In genomic region chr16:5431111-5431510, GRCm38 (mm10) we compare ENCODE assay signal across 10 mouse cellular contexts.
DNase-seq lines count a peak whose midpoint lies in the region; ATAC-seq and TF ChIP-seq lines count a peak whose summit lies in the region.
"Had no signal": no experiment of that assay in that cellular context is flagged by ENCODE, and none has a peak within 500 bp of the region (broad histone marks: within the 10 kb centered on the region; RNA-seq: fewer than 3 reads in every experiment).

No protein-coding gene starts in this region.

- H3K4me3 ChIP-seq in midbrain, postnatal 0 days (ENCODE audit: low read depth, low read length) = no peak overlapping the region
- no peak overlapping the region for H3K4me3 ChIP-seq in midbrain, embryonic 13.5 days (replicated peaks)
- H3K4me3 ChIP-seq in kidney, embryonic 14.5 days (ENCODE audit: low read length) = no peak overlapping the region
- H3K4me3 ChIP-seq: embryonic facial prominence, embryonic 15.5 days; left cerebral cortex, adult 2 months had no signal

- H3K4me1 ChIP-seq in midbrain, postnatal 0 days (ENCODE audit: insufficient read depth, low read length) = no peaks in the 10 kb centered on the region
- H3K4me1 ChIP-seq in midbrain, embryonic 13.5 days (replicated peaks) = no peaks in the 10 kb centered on the region
- no peaks in the 10 kb centered on the region for H3K4me1 ChIP-seq in kidney, embryonic 14.5 days (ENCODE audit: control insufficient read depth, insufficient read depth, low read length)
- H3K4me1 ChIP-seq: embryonic facial prominence, embryonic 15.5 days had no signal

- no peak overlapping the region for H3K27ac ChIP-seq in midbrain, postnatal 0 days (ENCODE audit: low read depth, low read length)
- H3K27ac ChIP-seq in midbrain, embryonic 13.5 days = no peak overlapping the region
- no peak overlapping the region for H3K27ac ChIP-seq in kidney, embryonic 14.5 days (ENCODE audit: low read depth, low read length)
- H3K27ac ChIP-seq: embryonic facial prominence, embryonic 15.5 days; left cerebral cortex, adult 2 months had no signal

- no peak overlapping the region for H3K9ac ChIP-seq in midbrain, postnatal 0 days (replicated peaks; ENCODE audit: low read length, poor library complexity, severe bottlenecking)
- H3K9ac ChIP-seq in midbrain, embryonic 13.5 days (replicated peaks) = no peak overlapping the region
- no peak overlapping the region for H3K9ac ChIP-seq in kidney, embryonic 14.5 days (ENCODE audit: low read depth, low read length)
- H3K9ac ChIP-seq: embryonic facial prominence, embryonic 15.5 days had no signal

- H3K27me3 ChIP-seq in midbrain, postnatal 0 days (ENCODE audit: insufficient read depth, low read length) = no peaks in the 10 kb centered on the region
- H3K27me3 ChIP-seq in midbrain, embryonic 13.5 days = no peaks in the 10 kb centered on the region; the same call in 1 of the 2 replicates
- H3K27me3 ChIP-seq in kidney, embryonic 14.5 days (ENCODE audit: control insufficient read depth, insufficient read depth, low read length) = no peaks in the 10 kb centered on the region
- H3K27me3 ChIP-seq: embryonic facial prominence, embryonic 15.5 days had no signal

- no peaks in the 10 kb centered on the region for H3K9me3 ChIP-seq in midbrain, postnatal 0 days (ENCODE audit: low read length)
- no peaks in the 10 kb centered on the region for H3K9me3 ChIP-seq in midbrain, embryonic 13.5 days
- no peaks in the 10 kb centered on the region for H3K9me3 ChIP-seq in kidney, embryonic 14.5 days (ENCODE audit: control insufficient read depth, low read length)
- H3K9me3 ChIP-seq: embryonic facial prominence, embryonic 15.5 days had no signal

- ATAC-seq in midbrain, postnatal 0 days (ENCODE audit: low FRiP score) = no peak
- ATAC-seq in midbrain, embryonic 13.5 days = no peak
- no peak for ATAC-seq in kidney, embryonic 14.5 days (ENCODE audit: low FRiP score, low TSS enrichment)
- no peak for ATAC-seq in megakaryocyte-erythroid progenitor cell, adult 5-6 weeks (replicated peaks; ENCODE audit: low FRiP score, low TSS enrichment, poor library complexity, severe bottlenecking)

- H3K36me3 ChIP-seq in midbrain, postnatal 0 days (ENCODE audit: insufficient read depth, low read length) = no peaks in the 10 kb centered on the region
- H3K36me3 ChIP-seq in midbrain, embryonic 13.5 days = no peaks in the 10 kb centered on the region
- H3K36me3 ChIP-seq in kidney, embryonic 14.5 days (ENCODE audit: control insufficient read depth, insufficient read depth, low read length) = no peaks in the 10 kb centered on the region
- H3K36me3 ChIP-seq: embryonic facial prominence, embryonic 15.5 days had no signal

- peak; percentile 68 for DNase-seq in midbrain, postnatal 0 days (ENCODE audit: low spot score)
- peak; percentile 38 to 56 for DNase-seq in frontal cortex, postnatal 36 days (ENCODE audit: low spot score in 2 of 2)
- DNase-seq in layer of hippocampus, adult 9-10 months (ENCODE audit: low spot score) = peak; percentile 71
- DNase-seq in embryo, embryonic 10 days (ENCODE audit: low spot score) = no peak
- no peak for DNase-seq in urinary bladder, postnatal 4 days (ENCODE audit: low spot score in 2 of 2)

- no peak overlapping the region for H3K4me2 ChIP-seq in midbrain, postnatal 0 days (ENCODE audit: low read depth, low read length, poor library complexity, severe bottlenecking)
- no peak overlapping the region for H3K4me2 ChIP-seq in midbrain, embryonic 13.5 days (replicated peaks)
- H3K4me2 ChIP-seq in kidney, embryonic 14.5 days (replicated peaks; ENCODE audit: low read depth, low read length) = no peak overlapping the region
- H3K4me2 ChIP-seq: embryonic facial prominence, embryonic 15.5 days had no signal

- 81% methylated on average over 3 of the region's 3 CpGs for WGBS in midbrain, postnatal 0 days
- WGBS in midbrain, embryonic 13.5 days = 79% methylated on average over 3 of the region's 3 CpGs
- 66% methylated on average over 3 of the region's 3 CpGs for WGBS in kidney, embryonic 14.5 days

- no peak for TF ChIP-seq CTCF in midbrain, postnatal 0 days (IDR thresholded peaks at IDR 0.05)

Comparison
In these comparisons a context has a peak if more than half of its experiments do, and no peak if none do; other contexts are left out.
1. DNase-seq: peak in midbrain, postnatal 0 days (single experiment), frontal cortex, postnatal 36 days (2 of 2) and layer of hippocampus, adult 9-10 months (single experiment); none in embryo, embryonic 10 days (single experiment) and urinary bladder, postnatal 4 days (0 of 2).